Mouse (Mus musculus): ENCODE data around the gene Csf2ra. TPM values are rescaled to one million over a fixed set of nuclear protein-coding genes. Genes with fewer than 3 reads are reported as not detected.
A peak's percentile ranks its signal among the peaks of the same experiment; 100 is the strongest.
"Not testable (repeated sequence)": the region's sequence is repeated elsewhere in the genome, so short reads cannot be mapped to it uniquely, and the experiment has no call there.

Csf2ra gene
- polyA plus RNA-seq, 1 experiment from 2014 or later, result 38.4 TPM

DNA sequence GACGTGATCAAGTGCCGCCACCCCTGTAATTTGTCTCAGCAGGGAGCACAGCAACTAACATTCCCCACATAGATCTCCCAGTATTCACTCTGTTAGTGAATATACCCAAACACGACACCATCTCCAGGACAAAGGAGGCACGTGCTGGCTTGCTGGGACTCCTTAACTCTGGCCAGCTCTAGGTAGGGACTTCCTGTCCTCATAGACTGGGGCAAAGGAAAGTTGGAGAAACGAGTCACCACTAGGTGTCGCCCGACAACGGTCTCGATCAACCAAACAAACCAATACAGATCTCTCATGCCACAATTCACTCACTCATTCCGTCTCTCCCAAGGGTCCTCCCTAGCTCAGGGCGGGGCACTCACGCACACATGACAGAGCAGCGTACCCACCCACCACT, 28.9 kb downstream of the Csf2ra start:
- ATAC-seq (ENCODE audit: insufficient number of reproducible peaks, insufficient read depth, low FRiP score, low read depth), result no peak
- no peak overlapping the region for H3K9ac ChIP-seq (replicated peaks; ENCODE audit: low read depth, low read length)
- WGBS, result 14% methylated on average over 13 of the region's 13 CpGs

DNA sequence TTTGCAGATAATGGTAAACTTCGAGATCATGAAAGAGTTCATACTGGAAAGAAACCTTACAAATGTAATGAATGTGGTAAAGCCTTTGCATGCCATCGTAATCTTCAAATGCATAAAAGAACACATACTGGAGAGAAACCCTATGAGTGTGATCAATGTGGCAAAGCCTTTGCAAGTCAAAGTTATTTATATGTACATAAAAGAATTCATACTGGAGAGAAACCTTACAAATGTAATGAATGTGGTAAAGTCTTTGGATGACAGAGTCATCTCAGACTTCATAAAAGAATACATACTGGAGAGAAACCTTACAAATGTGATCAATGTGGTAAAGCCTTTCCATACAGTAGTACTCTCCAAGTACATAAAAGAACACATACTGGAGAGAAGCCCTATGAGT, 44.6 kb downstream of the Csf2ra start, which contains the start of gene Gm6020:
Gm6020 (plus strand) TSS at position 301 of the 400 bp plus-strand sequence.
- H3K27me3 ChIP-seq (ENCODE audit: control insufficient read depth, insufficient read depth, low read length); ATAC-seq (ENCODE audit: insufficient number of reproducible peaks, insufficient read depth, low FRiP score, low read depth); H3K36me3 ChIP-seq (ENCODE audit: control insufficient read depth, insufficient read depth, low read length); H3K9ac ChIP-seq (replicated peaks; ENCODE audit: low read depth, low read length); H3K9me3 ChIP-seq (ENCODE audit: control insufficient read depth, low read depth, low read length); H3K4me1 ChIP-seq (ENCODE audit: control insufficient read depth, insufficient read depth, low read length); H3K4me2 ChIP-seq (replicated peaks; ENCODE audit: low read depth, low read length); H3K4me3 ChIP-seq (ENCODE audit: low read depth, low read length); H3K27ac ChIP-seq (ENCODE audit: low read length): not testable (repeated sequence)
- WGBS, result 88% methylated on average over 2 of the region's 2 CpGs

More for the DNA sequence above, 28.9 kb downstream of the Csf2ra start:
- H3K4me2 ChIP-seq (replicated peaks; ENCODE audit: low read depth, low read length), result no peak overlapping the region
- H3K27me3 ChIP-seq (ENCODE audit: control insufficient read depth, insufficient read depth, low read length), result no peaks in the 10 kb centered on the region
- no peaks in the 10 kb centered on the region for H3K4me1 ChIP-seq (ENCODE audit: control insufficient read depth, insufficient read depth, low read length)
- H3K9me3 ChIP-seq (ENCODE audit: control insufficient read depth, low read depth, low read length), result no peaks in the 10 kb centered on the region
- H3K4me3 ChIP-seq (ENCODE audit: low read depth, low read length), result no peak overlapping the region
- H3K27ac ChIP-seq (ENCODE audit: low read length), result no peak overlapping the region
- no peaks in the 10 kb centered on the region for H3K36me3 ChIP-seq (ENCODE audit: control insufficient read depth, insufficient read depth, low read length)

DNA sequence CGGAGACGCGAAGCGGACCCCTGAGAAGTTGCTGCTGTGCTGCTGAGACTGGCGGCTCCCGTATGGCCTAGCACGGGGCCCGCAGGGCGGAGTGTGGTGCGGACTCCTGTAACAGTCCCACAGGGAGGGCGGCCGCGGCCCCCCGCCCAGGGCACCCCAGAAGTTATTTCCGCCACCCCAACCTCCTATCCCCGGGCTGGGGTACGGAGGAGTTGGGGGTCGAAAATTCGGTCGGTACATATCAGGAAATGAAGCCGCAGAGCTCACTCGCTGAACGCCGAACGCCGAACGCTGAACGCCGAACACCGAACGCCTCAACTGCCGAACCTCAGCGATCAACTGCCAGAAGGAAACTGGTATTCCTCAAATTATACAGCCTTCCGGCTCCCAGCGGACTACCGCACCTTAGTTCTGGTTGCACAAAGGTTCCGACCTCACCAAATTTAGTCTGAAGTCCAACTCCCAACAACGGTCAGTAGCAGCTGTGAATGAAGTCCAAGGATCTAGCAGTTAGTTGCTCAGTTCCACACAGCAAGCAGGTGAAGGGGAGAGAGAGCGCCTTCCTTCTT, 52.4 kb downstream of the Csf2ra start, which contains the start of gene Gm7102:
Gm7102 (minus strand) TSS at position 554 of the 569 bp plus-strand sequence.
- Histone ChIP-seq H3K4me2 (replicated peaks; ENCODE audit: low read depth, low read length) (peak within 1 kb of the TSS; percentile 46), H3K4me1 (ENCODE audit: control insufficient read depth, insufficient read depth, low read length) (no peaks in the 10 kb centered on the region), H3K27ac (ENCODE audit: low read length) (no peak within 1 kb of the TSS), H3K4me3 (ENCODE audit: low read depth, low read length) (peak within 1 kb of the TSS; percentile 24), H3K9me3 (ENCODE audit: control insufficient read depth, low read depth, low read length) (no peaks in the 10 kb centered on the region), H3K36me3 (ENCODE audit: control insufficient read depth, insufficient read depth, low read length) (no peaks in the 10 kb centered on the region), H3K27me3 (ENCODE audit: control insufficient read depth, insufficient read depth, low read length) (no peaks in the 10 kb centered on the region), H3K9ac (replicated peaks; ENCODE audit: low read depth, low read length) (0 out of 2 replicates have a peak within 1 kb of the TSS, but pooled peaks have one; percentile 14)
- WGBS, result 18% methylated on average over 39 of the region's 39 CpGs
- no peak for ATAC-seq (ENCODE audit: insufficient number of reproducible peaks, insufficient read depth, low FRiP score, low read depth)

Other genes with a start within 250 kb of the Csf2ra start
- gene Zfp950, start 87.6 kb downstream of the Csf2ra start, polyA plus RNA-seq (2014; fragmentation: Nextera tagmentation; extraction: Ambion mirVana), result 50.0 and 59.7 TPM in 2 replicates
- 0.22 TPM in 1 of 2 replicates, not detected in the other for gene Gm7102, start 52.1 kb downstream of the Csf2ra start, polyA plus RNA-seq (2014; fragmentation: Nextera tagmentation; extraction: Ambion mirVana)
- gene Gm6020, start 44.5 kb downstream of the Csf2ra start, polyA plus RNA-seq (2014; fragmentation: Nextera tagmentation; extraction: Ambion mirVana), result not detected in 2 replicates
- gene Gm21060, start 68.6 kb upstream of the Csf2ra start, polyA plus RNA-seq (2014; fragmentation: Nextera tagmentation; extraction: Ambion mirVana), result not detected in 2 replicates